Mouse (Mus musculus) lung, postnatal 0 days (tissue): ENCODE data around the gene 2010109A12Rik.

Source experiments
- CTCF ChIP-seq: IDR thresholded peaks from 2 replicates; pipeline ENCODE4 v1.5.1; 2016; ENCODE audit warnings: antibody characterized with exemption, mild to moderate bottlenecking
- EP300 ChIP-seq: IDR thresholded peaks from 2 replicates; pipeline ENCODE4 v1.6.1; 2016; ENCODE audit warnings: antibody characterized with exemption, mild to moderate bottlenecking, control low read depth

- no peak for TF ChIP-seq CTCF
- no peak for TF ChIP-seq EP300
These were observed 27.7 kb upstream of the 2010109A12Rik start for GRCm38 (mm10) chr5:93178616-93179015.
